Comparison of ENCODE assay signal across 9 mouse cellular contexts in genomic region chr1:193655076-193655677, GRCm38 (mm10).
DNase-seq lines count a peak whose midpoint lies in the region; ATAC-seq lines count a peak whose summit lies in the region.
"Had no signal": no experiment of that assay in that cellular context is flagged by ENCODE, and none has a peak within 500 bp of the region (broad histone marks: within the 10 kb centered on the region; RNA-seq: fewer than 3 reads in every experiment).

No protein-coding gene starts in this region.

- 64% methylated on average over 14 of the region's 14 CpGs for WGBS in forebrain, embryonic 15.5 days
- 61% methylated on average over 14 of the region's 14 CpGs for WGBS in midbrain, embryonic 11.5 days

- DNase-seq in NIH3T3 (ENCODE audit: low read depth), result peak; percentile 89
- DNase-seq in ZHBTc4 (ENCODE audit: low read depth, low spot score), result peak; percentile 21
- peak; percentile 86 for DNase-seq in midbrain, embryonic 11.5 days (ENCODE audit: low spot score, missing footprints)
- DNase-seq in left cerebral cortex, postnatal 14 days (ENCODE audit: low spot score in 2 of 2), result no peak
- no peak for DNase-seq in cerebellum, adult 8-10 months
- DNase-seq in left cerebral cortex, adult 9 months (ENCODE audit: low spot score in 2 of 2), result no peak

- H3K4me2 ChIP-seq in forebrain, embryonic 15.5 days (replicated peaks), result no peak overlapping the region
- no peak overlapping the region for H3K4me2 ChIP-seq in midbrain, embryonic 11.5 days

- H3K27ac ChIP-seq in forebrain, embryonic 15.5 days (replicated peaks), result peak overlapping the region; percentile 9; the same call in 1 of the 2 replicates
- no peak overlapping the region for H3K27ac ChIP-seq in midbrain, embryonic 11.5 days (ENCODE audit: low read depth, low read length)

- intact Hi-C loops in left cerebral cortex, postnatal 14 days (cut with DNase I), result no loop called here

- no peaks in the 10 kb centered on the region for H3K36me3 ChIP-seq in forebrain, embryonic 15.5 days
- no peaks in the 10 kb centered on the region for H3K36me3 ChIP-seq in midbrain, embryonic 11.5 days (ENCODE audit: control insufficient read depth, insufficient read depth, low read length)

- H3K9ac ChIP-seq in forebrain, embryonic 15.5 days (replicated peaks), result no peak overlapping the region
- no peak overlapping the region for H3K9ac ChIP-seq in midbrain, embryonic 11.5 days (ENCODE audit: low read length)

- no peaks in the 10 kb centered on the region for H3K4me1 ChIP-seq in forebrain, embryonic 15.5 days
- H3K4me1 ChIP-seq in midbrain, embryonic 11.5 days (ENCODE audit: control insufficient read depth, insufficient read depth, low read length), result peaks cover 4% of the 10 kb centered on the region

- no peaks in the 10 kb centered on the region for H3K9me3 ChIP-seq in forebrain, embryonic 15.5 days
- H3K9me3 ChIP-seq in midbrain, embryonic 11.5 days (ENCODE audit: control insufficient read depth, low read length), result no peaks in the 10 kb centered on the region

- ATAC-seq in forebrain, embryonic 15.5 days (replicated peaks), result 0 out of 2 replicates have a peak, but pooled peaks have one; percentile 35
- ATAC-seq in midbrain, embryonic 11.5 days (ENCODE audit: low FRiP score), result peak; percentile 76

- no peaks in the 10 kb centered on the region for H3K27me3 ChIP-seq in forebrain, embryonic 15.5 days
- H3K27me3 ChIP-seq in midbrain, embryonic 11.5 days (ENCODE audit: control insufficient read depth, insufficient read depth, low read length), result no peaks in the 10 kb centered on the region

- H3K4me3 ChIP-seq in forebrain, embryonic 15.5 days, result no peak overlapping the region
- no peak overlapping the region for H3K4me3 ChIP-seq in midbrain, embryonic 11.5 days (ENCODE audit: low read depth, low read length)
- H3K4me3 ChIP-seq: erythroblast, embryonic 14.5 days; myocyte had no signal

Comparison
In these comparisons a context has a peak if more than half of its experiments do, and no peak if none do; other contexts are left out.
1. DNase-seq: peak in NIH3T3 (single experiment), ZHBTc4 (single experiment) and midbrain, embryonic 11.5 days (single experiment); none in left cerebral cortex, postnatal 14 days (0 of 2), cerebellum, adult 8-10 months (single experiment) and left cerebral cortex, adult 9 months (0 of 2).